Mouse (Mus musculus) large intestine, adult 2 months (tissue): ENCODE measurements around the gene Calm5. TPM values are rescaled to one million over a fixed set of nuclear protein-coding genes. Genes with fewer than 3 reads are reported as not detected.

Source experiments
- DNase-seq: peaks from one replicate; pipeline ENCODE4 v3.0.0-alpha.2; 2012; ENCODE audit warnings: low read depth, low spot score
- WGBS: fragments of 180-500 bp; shearing (Covaris S2); methylation state at CpG from one replicate; pipeline ENCODE4 v1.1.7; 2018; 5-methylcytosine and 5-hydroxymethylcytosine counted together
- polyA plus RNA-seq: library from polyadenylated mRNA; depleted of rRNA; stranded (reverse); fragments of >200 nt; gene quantifications from 2 replicates; pipeline ENCODE4 v1.2.3, GENCODE M21; 2012; rRNA removed

Calm5 gene
- polyA plus RNA-seq, 1 experiment = not detected

DNA sequence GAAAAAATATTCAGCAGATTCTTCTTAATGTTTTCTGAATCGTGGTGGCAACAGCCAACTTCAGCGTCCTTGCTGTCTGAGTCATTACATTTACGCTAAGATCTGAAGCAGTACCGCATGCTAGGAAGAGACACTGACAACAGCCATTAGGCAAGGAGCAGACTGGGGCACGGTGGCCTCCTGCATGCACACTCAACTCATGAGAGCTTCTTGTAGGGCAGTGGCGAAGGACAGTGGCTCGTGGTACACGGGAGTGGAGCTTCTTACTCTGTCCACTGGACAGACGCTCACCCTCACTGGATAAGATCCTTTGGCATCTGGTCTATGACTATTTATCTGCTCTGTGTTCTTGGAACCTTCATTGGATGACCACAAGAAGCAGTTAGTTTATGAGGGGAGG is 45.3 kb downstream of the Calm5 start:
- WGBS = 85% methylated on average over 9 of the region's 9 CpGs
- DNase-seq = no peak

Other genes starting within 250 kb of the Calm5 start
- 1.4 and 3.2 TPM in 2 replicates for gene Fam208b, start 243.1 kb upstream of the Calm5 start, polyA plus RNA-seq
- 7.8 and 15.2 TPM in 2 replicates for gene Asb13, start 220.1 kb upstream of the Calm5 start, polyA plus RNA-seq
- not detected in 2 replicates for gene Calml3, start 49.9 kb upstream of the Calm5 start, polyA plus RNA-seq
- not detected in 2 replicates for gene Calm4, start 16.4 kb upstream of the Calm5 start, polyA plus RNA-seq
- gene Net1, start 64.0 kb downstream of the Calm5 start, polyA plus RNA-seq = 63.8 and 88.6 TPM in 2 replicates
- gene Tubal3, start 64.1 kb downstream of the Calm5 start, polyA plus RNA-seq = 60.8 and 84.5 TPM in 2 replicates
- gene Ucn3, start 91.2 kb downstream of the Calm5 start, polyA plus RNA-seq = 0.55 and 0.71 TPM in 2 replicates
- gene Akr1c14, start 194.8 kb downstream of the Calm5 start, polyA plus RNA-seq = 5.1 and 6.4 TPM in 2 replicates